Mouse (Mus musculus) MN1 (cell line): Measurements from ENCODE around the gene Zic5.

Experiments used
- DNase-seq: peaks from one replicate; pipeline ENCODE4 v3.0.0-alpha.2; 2016; ENCODE audit warnings: low spot score

Zic5 gene

GRCm38 (mm10) chr14:122427654-122428053 lies 37.8 kb downstream of the Zic5 start:
- no peak for DNase-seq

- DNase-seq = peak; percentile 13
These were observed 38.3 kb downstream of the Zic5 start for GRCm38 (mm10) chr14:122427204-122427560.

GRCm38 (mm10) chr14:122426529-122427203 lies 38.8 kb downstream of the Zic5 start:
- no peak for DNase-seq

GRCm38 (mm10) chr14:122424441-122424840 lies 41.0 kb downstream of the Zic5 start:
- no peak for DNase-seq

- no peak for DNase-seq
These were observed 49.2 kb downstream of the Zic5 start for GRCm38 (mm10) chr14:122416166-122416771.

- DNase-seq = no peak
These were observed 50.7 kb downstream of the Zic5 start for GRCm38 (mm10) chr14:122414786-122415185.

GRCm38 (mm10) chr14:122413542-122413928 lies 51.9 kb downstream of the Zic5 start:
- DNase-seq = no peak

- no peak for DNase-seq
These were observed 52.5 kb downstream of the Zic5 start for GRCm38 (mm10) chr14:122412841-122413541.
